Mouse (Mus musculus): Measurements from ENCODE around the gene Rbbp4. TPM values are rescaled to one million over a fixed set of nuclear protein-coding genes. Genes with fewer than 3 reads are reported as not detected.

Gene Rbbp4
- polyA plus RNA-seq, 1 experiment: 8.0 TPM

DNA sequence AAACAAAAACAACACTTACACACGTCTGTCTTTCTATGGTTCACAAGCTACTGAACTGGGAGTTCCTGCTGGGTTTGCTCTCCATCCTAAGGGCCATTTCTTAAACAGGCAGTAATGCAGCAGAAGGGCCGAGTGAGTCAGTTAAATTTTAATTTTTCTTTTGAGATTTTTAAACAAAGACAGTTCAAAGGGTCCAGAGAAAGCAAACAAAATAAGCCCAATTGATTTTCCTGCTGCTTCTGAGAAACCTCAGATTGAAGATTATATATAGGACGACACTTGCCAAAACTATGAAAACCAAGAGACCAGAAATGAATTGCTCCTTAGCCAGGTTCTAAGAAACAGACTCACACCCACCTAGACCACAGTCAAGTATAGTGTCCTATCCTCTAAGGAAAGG, 21.3 kb downstream of the Rbbp4 start:
- H3K27me3 ChIP-seq (ENCODE audit: control insufficient read depth): no peaks in the 10 kb centered on the region
- H3K9me3 ChIP-seq (ENCODE audit: control insufficient read depth, low read length): no peaks in the 10 kb centered on the region
- peaks cover 2% of the 10 kb centered on the region for H3K4me1 ChIP-seq (ENCODE audit: control insufficient read depth)
- H3K4me3 ChIP-seq (replicated peaks): no peak overlapping the region
- TF ChIP-seq GATA1 (IDR thresholded peaks at IDR 0.05; ENCODE audit: low read length) (no peak), TAL1 (IDR thresholded peaks at IDR 0.05; ENCODE audit: low read length) (no peak)
- H3K36me3 ChIP-seq (ENCODE audit: control insufficient read depth): peaks cover 99% of the 10 kb centered on the region

DNA sequence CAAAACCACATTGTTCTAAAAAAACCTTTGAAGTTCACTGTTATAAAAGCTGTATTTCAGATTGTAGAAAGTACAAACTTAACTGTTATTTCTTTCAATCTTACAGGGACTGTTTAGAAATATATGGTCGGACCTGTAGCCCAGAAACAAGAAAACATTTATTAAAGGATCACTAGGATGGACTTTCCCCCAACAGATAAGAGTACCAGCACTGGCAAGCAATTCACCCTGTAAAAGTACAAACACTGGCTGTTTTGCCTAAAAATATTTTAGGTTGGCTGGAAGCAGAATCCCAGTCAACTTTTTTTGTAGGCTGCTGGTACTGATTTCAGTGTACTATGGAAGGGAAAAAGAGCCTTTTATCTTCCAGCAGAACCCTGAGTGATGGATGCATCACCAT, 27.2 kb downstream of the Rbbp4 start:
- Histone ChIP-seq H3K9me3 (ENCODE audit: control insufficient read depth, low read length) (no peaks in the 10 kb centered on the region), H3K4me1 (ENCODE audit: control insufficient read depth) (peaks cover 19% of the 10 kb centered on the region), H3K4me3 (replicated peaks) (no peak overlapping the region), H3K36me3 (ENCODE audit: control insufficient read depth) (peaks cover 85% of the 10 kb centered on the region), H3K27me3 (ENCODE audit: control insufficient read depth) (no peaks in the 10 kb centered on the region)
- no peak for TF ChIP-seq GATA1 (IDR thresholded peaks at IDR 0.05; ENCODE audit: low read length)
- TF ChIP-seq TAL1 (IDR thresholded peaks at IDR 0.05; ENCODE audit: low read length): no peak

DNA sequence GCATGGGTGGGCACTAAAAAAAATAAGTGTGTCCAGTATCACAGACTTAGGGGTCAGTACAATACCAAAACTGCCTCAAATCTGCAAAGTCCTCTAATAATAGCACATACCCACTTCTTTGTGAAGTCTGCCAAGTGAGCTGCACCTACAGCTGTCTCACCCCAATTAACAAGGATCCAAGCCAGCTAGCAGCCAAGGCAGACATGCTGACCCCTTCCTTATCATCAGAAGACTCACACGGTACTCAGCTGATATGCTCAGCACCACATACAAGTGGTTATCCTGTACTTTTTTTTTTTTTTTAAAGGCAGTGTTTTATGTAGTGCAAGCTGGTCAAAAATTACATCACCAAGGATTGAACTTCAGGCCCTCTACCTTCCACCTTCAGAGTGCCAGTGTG, 30.9 kb downstream of the Rbbp4 start:
- Histone ChIP-seq H3K4me1 (ENCODE audit: control insufficient read depth) (peaks cover 17% of the 10 kb centered on the region), H3K9me3 (ENCODE audit: control insufficient read depth, low read length) (no peaks in the 10 kb centered on the region), H3K36me3 (ENCODE audit: control insufficient read depth) (peaks cover 53% of the 10 kb centered on the region), H3K27me3 (ENCODE audit: control insufficient read depth) (no peaks in the 10 kb centered on the region), H3K4me3 (replicated peaks) (no peak overlapping the region)
- TF ChIP-seq TAL1 (IDR thresholded peaks at IDR 0.05; ENCODE audit: low read length) (no peak), GATA1 (IDR thresholded peaks at IDR 0.05; ENCODE audit: low read length) (no peak)

DNA sequence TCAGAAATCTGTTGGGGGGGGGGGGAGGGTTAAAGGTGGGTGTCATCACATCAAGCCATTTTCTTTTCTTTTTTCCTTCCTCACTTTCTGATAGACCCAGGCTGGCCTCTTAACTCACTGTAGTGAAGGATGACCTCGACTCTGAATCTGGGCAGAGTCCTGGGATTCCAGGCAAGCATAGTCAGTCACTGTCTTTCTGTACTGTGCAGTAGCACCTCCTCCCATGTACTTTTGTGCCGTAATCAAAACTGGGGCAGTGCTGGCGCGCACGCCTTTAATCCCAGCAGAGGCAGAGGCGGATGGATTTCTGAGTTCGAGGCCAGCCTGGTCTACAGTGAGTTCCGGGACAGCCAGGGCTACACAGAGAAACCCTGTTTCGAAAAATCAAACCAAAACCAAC, 31.4 kb downstream of the Rbbp4 start:
- Histone ChIP-seq H3K27me3 (ENCODE audit: control insufficient read depth) (no peaks in the 10 kb centered on the region), H3K9me3 (ENCODE audit: control insufficient read depth, low read length) (no peaks in the 10 kb centered on the region), H3K36me3 (ENCODE audit: control insufficient read depth) (peaks cover 48% of the 10 kb centered on the region), H3K4me1 (ENCODE audit: control insufficient read depth) (peaks cover 17% of the 10 kb centered on the region), H3K4me3 (replicated peaks) (no peak overlapping the region)
- TF ChIP-seq TAL1 (IDR thresholded peaks at IDR 0.05; ENCODE audit: low read length) (no peak), GATA1 (IDR thresholded peaks at IDR 0.05; ENCODE audit: low read length) (no peak)

DNA sequence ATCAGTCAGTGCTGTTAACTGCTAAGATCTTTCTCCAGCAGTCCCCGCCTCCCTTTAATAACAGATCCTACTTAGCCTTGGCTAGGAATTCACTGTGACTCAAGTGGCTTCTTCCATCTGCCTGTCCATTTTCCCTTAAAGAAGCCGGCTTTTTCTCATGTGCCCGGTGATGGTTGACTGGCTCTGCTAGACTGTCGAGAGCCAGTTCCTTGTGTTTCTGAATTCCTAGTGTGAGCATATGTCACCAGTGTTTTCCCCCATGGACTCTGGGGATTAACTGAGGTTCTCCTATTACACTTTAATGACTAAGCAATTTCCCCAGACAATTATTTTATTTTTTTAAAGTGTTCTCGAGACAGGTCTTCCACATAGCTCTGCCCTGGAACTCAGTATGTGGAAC, 31.8 kb downstream of the Rbbp4 start:
- H3K4me1 ChIP-seq (ENCODE audit: control insufficient read depth): peaks cover 17% of the 10 kb centered on the region
- peaks cover 44% of the 10 kb centered on the region for H3K36me3 ChIP-seq (ENCODE audit: control insufficient read depth)
- H3K4me3 ChIP-seq (replicated peaks): no peak overlapping the region
- no peaks in the 10 kb centered on the region for H3K9me3 ChIP-seq (ENCODE audit: control insufficient read depth, low read length)
- no peaks in the 10 kb centered on the region for H3K27me3 ChIP-seq (ENCODE audit: control insufficient read depth)
- no peak for TF ChIP-seq TAL1 (IDR thresholded peaks at IDR 0.05; ENCODE audit: low read length)
- no peak for TF ChIP-seq GATA1 (IDR thresholded peaks at IDR 0.05; ENCODE audit: low read length)

DNA sequence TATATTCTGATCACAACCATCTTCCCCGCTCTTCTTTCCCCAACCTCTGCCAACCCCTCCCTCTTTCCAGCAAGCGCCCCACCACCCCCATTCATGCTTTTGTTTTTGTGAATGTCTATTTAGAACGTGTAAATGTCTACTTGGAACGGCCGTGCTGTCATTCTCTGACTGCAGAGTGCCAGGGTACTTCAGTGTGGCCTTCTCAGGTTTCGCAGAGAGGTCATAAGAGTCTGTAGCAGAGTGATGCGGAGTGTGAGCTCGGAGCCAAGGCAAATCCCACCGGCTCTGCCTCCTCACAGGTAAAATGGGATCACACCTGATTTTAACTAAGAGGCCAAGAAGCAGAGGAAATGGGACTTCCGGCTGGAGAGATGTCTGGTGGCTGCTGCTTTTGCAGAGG, 36.0 kb downstream of the Rbbp4 start:
- no peak overlapping the region for H3K4me3 ChIP-seq (replicated peaks)
- H3K27me3 ChIP-seq (ENCODE audit: control insufficient read depth): no peaks in the 10 kb centered on the region
- H3K4me1 ChIP-seq (ENCODE audit: control insufficient read depth): peaks cover 17% of the 10 kb centered on the region
- H3K36me3 ChIP-seq (ENCODE audit: control insufficient read depth): peaks cover 7% of the 10 kb centered on the region
- TF ChIP-seq GATA1 (IDR thresholded peaks at IDR 0.05; ENCODE audit: low read length) (no peak), TAL1 (IDR thresholded peaks at IDR 0.05; ENCODE audit: low read length) (no peak)
- no peaks in the 10 kb centered on the region for H3K9me3 ChIP-seq (ENCODE audit: control insufficient read depth, low read length)

DNA sequence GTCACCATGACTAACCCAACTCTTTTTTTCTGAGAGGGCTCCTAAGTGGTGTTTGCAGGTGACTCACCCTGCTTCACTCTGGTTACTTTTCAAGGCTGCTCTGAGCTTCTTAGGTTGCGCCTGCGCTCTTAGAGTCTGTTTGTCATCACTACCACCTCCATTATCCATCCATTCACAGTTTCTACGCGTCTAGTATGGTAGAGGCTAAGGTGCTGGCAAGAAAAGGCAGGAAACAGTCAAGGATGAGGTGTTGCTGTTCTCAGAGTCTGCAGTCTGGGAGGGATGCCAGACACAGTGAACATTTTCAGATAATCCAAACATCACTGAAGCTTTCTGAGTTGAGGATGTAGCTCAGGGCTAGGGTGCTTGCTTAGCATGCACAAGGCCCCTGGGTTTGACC, 37.4 kb downstream of the Rbbp4 start:
- H3K36me3 ChIP-seq (ENCODE audit: control insufficient read depth): peaks cover 1% of the 10 kb centered on the region; the same call in 1 of the 2 replicates
- peaks cover 15% of the 10 kb centered on the region for H3K4me1 ChIP-seq (ENCODE audit: control insufficient read depth)
- H3K4me3 ChIP-seq (replicated peaks): no peak overlapping the region
- no peak for TF ChIP-seq GATA1 (IDR thresholded peaks at IDR 0.05; ENCODE audit: low read length)
- no peak for TF ChIP-seq TAL1 (IDR thresholded peaks at IDR 0.05; ENCODE audit: low read length)
- H3K9me3 ChIP-seq (ENCODE audit: control insufficient read depth, low read length): no peaks in the 10 kb centered on the region
- H3K27me3 ChIP-seq (ENCODE audit: control insufficient read depth): peaks cover 3% of the 10 kb centered on the region

DNA sequence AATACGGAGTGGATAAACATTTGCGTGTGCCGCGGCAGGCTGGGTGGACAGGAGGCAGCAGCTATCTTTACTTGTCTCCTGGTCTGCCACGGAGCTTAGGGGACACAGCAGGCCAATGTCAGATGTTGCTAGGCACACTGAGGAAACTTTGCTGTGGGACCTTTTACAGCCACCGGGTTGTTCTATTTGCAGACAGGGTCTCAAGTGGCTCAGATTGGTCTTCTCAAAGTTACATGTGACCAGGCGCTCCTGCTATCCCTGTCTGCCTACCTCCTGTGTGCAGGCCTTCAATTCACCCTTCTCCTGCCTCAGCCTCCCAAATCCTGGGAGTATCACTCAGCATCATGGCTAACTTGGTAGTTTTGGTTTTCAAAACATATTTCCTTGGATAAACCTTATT, 39.1 kb downstream of the Rbbp4 start:
- no peaks in the 10 kb centered on the region for H3K36me3 ChIP-seq (ENCODE audit: control insufficient read depth)
- TF ChIP-seq TAL1 (IDR thresholded peaks at IDR 0.05; ENCODE audit: low read length): no peak
- H3K4me3 ChIP-seq (replicated peaks): no peak overlapping the region
- peaks cover 15% of the 10 kb centered on the region for H3K4me1 ChIP-seq (ENCODE audit: control insufficient read depth)
- H3K9me3 ChIP-seq (ENCODE audit: control insufficient read depth, low read length): no peaks in the 10 kb centered on the region
- peaks cover 3% of the 10 kb centered on the region for H3K27me3 ChIP-seq (ENCODE audit: control insufficient read depth)

DNA sequence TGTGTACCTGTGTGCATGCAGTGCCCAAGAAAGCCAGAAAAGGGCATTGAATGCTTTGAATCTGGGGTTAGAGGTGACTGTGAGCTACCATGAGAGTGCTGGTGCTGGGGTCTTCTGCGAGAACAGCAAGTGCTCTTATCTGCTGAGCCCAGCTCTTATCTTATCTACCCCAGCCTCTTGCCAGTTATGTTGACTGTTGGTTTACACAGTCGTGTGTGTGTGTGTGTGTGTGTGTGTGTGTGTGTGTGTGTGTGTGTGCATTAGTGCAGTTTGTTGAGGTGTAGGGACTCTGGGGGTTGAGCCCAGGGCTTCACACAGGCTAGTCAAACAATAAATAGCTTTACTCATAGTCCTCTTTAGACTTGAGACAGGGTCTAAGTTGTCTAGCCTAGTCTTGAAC, 40.0 kb downstream of the Rbbp4 start:
- TF ChIP-seq GATA1 (IDR thresholded peaks at IDR 0.05; ENCODE audit: low read length) (no peak), TAL1 (IDR thresholded peaks at IDR 0.05; ENCODE audit: low read length) (no peak)
- peaks cover 15% of the 10 kb centered on the region for H3K4me1 ChIP-seq (ENCODE audit: control insufficient read depth)
- no peaks in the 10 kb centered on the region for H3K9me3 ChIP-seq (ENCODE audit: control insufficient read depth, low read length)
- no peaks in the 10 kb centered on the region for H3K36me3 ChIP-seq (ENCODE audit: control insufficient read depth)
- peaks cover 3% of the 10 kb centered on the region for H3K27me3 ChIP-seq (ENCODE audit: control insufficient read depth)
- no peak overlapping the region for H3K4me3 ChIP-seq (replicated peaks)

DNA sequence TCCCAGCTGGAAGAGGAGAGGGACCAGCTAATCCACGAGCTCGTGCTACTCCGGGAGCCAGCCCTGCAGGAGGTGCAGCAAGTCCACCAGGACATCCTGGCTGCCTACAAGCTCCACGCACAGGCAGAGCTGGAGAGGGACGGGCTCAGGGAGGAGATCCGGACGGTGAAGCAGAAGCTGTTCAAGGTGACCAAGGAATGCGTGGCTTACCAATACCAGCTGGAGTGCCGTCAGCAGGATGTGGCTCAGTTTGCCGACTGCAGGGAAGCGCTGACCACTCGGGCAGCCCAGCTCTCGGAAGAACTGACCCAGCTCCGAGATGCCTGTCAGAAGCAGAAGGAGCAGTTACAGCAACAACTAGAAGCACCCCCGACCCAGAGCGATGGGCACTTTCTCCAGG, 41.5 kb downstream of the Rbbp4 start:
- TF ChIP-seq GATA1 (IDR thresholded peaks at IDR 0.05; ENCODE audit: low read length) (no peak), TAL1 (IDR thresholded peaks at IDR 0.05; ENCODE audit: low read length) (no peak)
- Histone ChIP-seq H3K9me3 (ENCODE audit: control insufficient read depth, low read length) (no peaks in the 10 kb centered on the region), H3K27me3 (ENCODE audit: control insufficient read depth) (peaks cover 13% of the 10 kb centered on the region), H3K4me1 (ENCODE audit: control insufficient read depth) (peaks cover 15% of the 10 kb centered on the region), H3K4me3 (replicated peaks) (no peak overlapping the region), H3K36me3 (ENCODE audit: control insufficient read depth) (no peaks in the 10 kb centered on the region)
